Mouse (Mus musculus) embryo, embryonic 10.5 days (tissue): ENCODE data around the gene Cdk4.

Experiments
- DNase-seq: peaks from one replicate; pipeline ENCODE4 v3.0.0-alpha.2; 2015; ENCODE audit warnings: low spot score

Cdk4 gene

GRCm38 (mm10) chr10:127099191-127099590, 35.9 kb downstream of the Cdk4 start:
- DNase-seq, result no peak

GRCm38 (mm10) chr10:127099868-127100267, 36.5 kb downstream of the Cdk4 start:
- no peak for DNase-seq

GRCm38 (mm10) chr10:127100414-127100813, 37.1 kb downstream of the Cdk4 start:
- DNase-seq, result no peak

- no peak for DNase-seq
Observed at GRCm38 (mm10) chr10:127101151-127101550, 37.8 kb downstream of the Cdk4 start.

GRCm38 (mm10) chr10:127103631-127104030, 40.3 kb downstream of the Cdk4 start:
- no peak for DNase-seq

- no peak for DNase-seq
Observed at GRCm38 (mm10) chr10:127107563-127108261, 44.4 kb downstream of the Cdk4 start.

GRCm38 (mm10) chr10:127108262-127108583, 44.9 kb downstream of the Cdk4 start:
- no peak for DNase-seq

- no peak for DNase-seq
Observed at GRCm38 (mm10) chr10:127111001-127111887, 47.9 kb downstream of the Cdk4 start.

GRCm38 (mm10) chr10:127114408-127114807, 51.1 kb downstream of the Cdk4 start:
- DNase-seq, result no peak

- DNase-seq, result peak; percentile 29
Observed at GRCm38 (mm10) chr10:127115068-127115467, 51.7 kb downstream of the Cdk4 start.
